Comparison of ENCODE assay signal across 8 mouse cellular contexts in genomic region chr14:48120752-48121528, GRCm38 (mm10). TPM values are rescaled to one million over a fixed set of nuclear protein-coding genes. Genes with fewer than 3 reads are reported as not detected.
DNase-seq lines count a peak whose midpoint lies in the region; ATAC-seq and TF ChIP-seq lines count a peak whose summit lies in the region.

Gene Peli2 (plus strand): TSS chr14:48120823.

- H3K9me3 ChIP-seq in hindbrain, embryonic 13.5 days: no peaks in the 10 kb centered on the region
- H3K9me3 ChIP-seq in lung, postnatal 0 days (ENCODE audit: low read length): no peaks in the 10 kb centered on the region

- intact Hi-C loops in gastrocnemius, adult 2 months (cut with DNase I): loop anchor here (5.0 to 10.0 kb wide), 2 partner anchors 51 to 244 kb away; no protein-coding TSS in a partner anchor

- H3K4me1 ChIP-seq in hindbrain, embryonic 13.5 days (replicated peaks): peaks cover 61% of the 10 kb centered on the region
- H3K4me1 ChIP-seq in lung, postnatal 0 days (ENCODE audit: insufficient read depth, low read depth, low read length): peaks cover 19% of the 10 kb centered on the region; the same call in 1 of the 2 replicates

- no peaks in the 10 kb centered on the region for H3K27me3 ChIP-seq in hindbrain, embryonic 13.5 days
- H3K27me3 ChIP-seq in lung, postnatal 0 days (replicated peaks; ENCODE audit: insufficient read depth, low read length): no peaks in the 10 kb centered on the region

- H3K4me3 ChIP-seq in gastrocnemius, adult 2 months: peak within 1 kb of the TSS; percentile 74
- H3K4me3 ChIP-seq in hindbrain, embryonic 13.5 days: peak within 1 kb of the TSS; percentile 83
- peak within 1 kb of the TSS; percentile 91 for H3K4me3 ChIP-seq in lung, postnatal 0 days (ENCODE audit: low read depth, low read length)

- H3K4me2 ChIP-seq in hindbrain, embryonic 13.5 days: peak within 1 kb of the TSS; percentile 86
- H3K4me2 ChIP-seq in lung, postnatal 0 days (replicated peaks; ENCODE audit: low read depth, low read length): peak within 1 kb of the TSS; percentile 81

- peak; percentile 70 to 73 for DNase-seq in adrenal gland, adult 18-20 months (ENCODE audit: low spot score in 2 of 2)
- peak; percentile 42 to 69 for DNase-seq in cerebellum, postnatal 4 days (ENCODE audit: low spot score in 2 of 2)
- peak; percentile 84 for DNase-seq in gastrocnemius, adult 2 months
- peak; percentile 54 to 63 for DNase-seq in layer of hippocampus, postnatal 25 days (ENCODE audit: extremely low spot score in 1 of 2, low spot score in 1 of 2)
- peak; percentile 80 for DNase-seq in lung, postnatal 0 days (ENCODE audit: low spot score)
- peak; percentile 81 for DNase-seq in ovary, postnatal 36 days (ENCODE audit: low spot score)
- peak; percentile 60 to 82 for DNase-seq in urinary bladder, postnatal 4 days (ENCODE audit: low spot score in 2 of 2)

- no peak for TF ChIP-seq EP300 in lung, postnatal 0 days (IDR thresholded peaks at IDR 0.05)

- no peaks in the 10 kb centered on the region for H3K36me3 ChIP-seq in hindbrain, embryonic 13.5 days
- H3K36me3 ChIP-seq in lung, postnatal 0 days (ENCODE audit: insufficient read depth, low read length): no peaks in the 10 kb centered on the region

- WGBS in hindbrain, embryonic 13.5 days: under 1% methylated on average over 89 of the region's 117 CpGs
- WGBS in lung, postnatal 0 days: under 1% methylated on average over 79 of the region's 117 CpGs

- peak; percentile 38; the same call in 1 of the 2 replicates for TF ChIP-seq CTCF in gastrocnemius, adult 2 months (IDR thresholded peaks at IDR 0.05)
- peak; percentile 19 for TF ChIP-seq CTCF in lung, postnatal 0 days (IDR thresholded peaks at IDR 0.05)

- peak within 1 kb of the TSS; percentile 91 for H3K9ac ChIP-seq in hindbrain, embryonic 13.5 days
- H3K9ac ChIP-seq in lung, postnatal 0 days (replicated peaks; ENCODE audit: low read depth): peak within 1 kb of the TSS; percentile 75

- ATAC-seq in hindbrain, embryonic 13.5 days (ENCODE audit: low FRiP score): peak; percentile 80
- ATAC-seq in lung, postnatal 0 days: peak; percentile 86

- peak within 1 kb of the TSS; percentile 93 for H3K27ac ChIP-seq in gastrocnemius, adult 2 months
- H3K27ac ChIP-seq in hindbrain, embryonic 13.5 days: peak within 1 kb of the TSS; percentile 91
- peak within 1 kb of the TSS; percentile 92 for H3K27ac ChIP-seq in lung, postnatal 0 days (ENCODE audit: low read length)

RNA-seq across cellular contexts. Expression of gene Peli2, which starts in this region (rescaled TPM):
- 10 to 100 TPM; 21.3 to 42.4 TPM for total RNA-seq in adrenal gland, adult 18-20 months (2021)
- 10 to 100 TPM; 15.0 to 17.6 TPM for total RNA-seq in gastrocnemius, adult 2 months (2021)
- polyA plus RNA-seq in hindbrain, embryonic 13.5 days (2015; fragmentation: Nextera tagmentation; extraction: Ambion mirVana): 8.3 and 10.6 TPM in 2 replicates
- total RNA-seq in layer of hippocampus, postnatal 25 days (2021): 10 to 100 TPM; 17.6 to 28.2 TPM
- 9.6 and 11.7 TPM in 2 replicates for polyA plus RNA-seq in lung, postnatal 0 days (2015; fragmentation: Nextera tagmentation; extraction: Ambion mirVana)

Comparison
In these comparisons a context has a peak if more than half of its experiments do, and no peak if none do; other contexts are left out.
1. Peak in every context shown above with its lines: DNase-seq, ATAC-seq, H3K4me3 ChIP-seq and H3K27ac ChIP-seq.